Mouse (Mus musculus) heart, postnatal 0 days (tissue): ENCODE results near the gene Kat6b. TPM values are rescaled to one million over a fixed set of nuclear protein-coding genes. Genes with fewer than 3 reads are reported as not detected.
A peak's percentile ranks its signal among the peaks of the same experiment; 100 is the strongest.
"Not testable (repeated sequence)": the region's sequence is repeated elsewhere in the genome, so short reads cannot be mapped to it uniquely, and the experiment has no call there.

ENCODE experiments used
- ATAC-seq: fragments of 200-750 bp; cut with Nextera tagmentation; 2 replicates; pipeline ENCODE4 v1.8.0; 2017; ENCODE audit warnings: low read depth, moderate number of reproducible peaks, moderate library complexity; ENCODE audit not compliant: insufficient read depth
- DNase-seq: peaks from one replicate; pipeline ENCODE4 v3.0.0-alpha.2; 2016; ENCODE audit warnings: low spot score
- H3K27ac ChIP-seq: fragments of 300-500 bp; sonication (generic); 2 replicates; pipeline ENCODE4 v1.5.1; 2014; ENCODE audit warnings: low read depth, mild to moderate bottlenecking
- H3K27me3 ChIP-seq: fragments of 300-500 bp; sonication (generic); 2 replicates; pipeline ENCODE4 v1.6.1; 2014; ENCODE audit warnings: low read length, mixed read lengths; ENCODE audit not compliant: control insufficient read depth, insufficient read depth
- H3K36me3 ChIP-seq: fragments of 300-500 bp; sonication (generic); replicated peaks from 2 replicates; pipeline ENCODE4 v1.6.1; 2014; ENCODE audit warnings: low read length, mixed read lengths; ENCODE audit not compliant: control insufficient read depth, insufficient read depth
- H3K4me1 ChIP-seq: fragments of 300-500 bp; sonication (generic); 2 replicates; pipeline ENCODE4 v1.6.1; 2014; ENCODE audit warnings: antibody characterized with exemption; ENCODE audit not compliant: control insufficient read depth, insufficient read depth
- H3K4me2 ChIP-seq: fragments of 300-500 bp; sonication (generic); 2 replicates; pipeline ENCODE4 v1.6.1; 2014; ENCODE audit warnings: low read depth, mild to moderate bottlenecking, low read length, moderate library complexity
- H3K4me3 ChIP-seq: fragments of 300-500 bp; sonication (generic); 2 replicates; pipeline ENCODE4 v1.5.1; 2014; ENCODE audit warnings: low read depth, low read length
- H3K9ac ChIP-seq: fragments of 300-500 bp; sonication (generic); replicated peaks from 2 replicates; pipeline ENCODE4 v1.6.1; 2014; ENCODE audit warnings: low read depth, low read length, mixed read lengths
- H3K9me3 ChIP-seq: fragments of 300-500 bp; sonication (generic); replicated peaks from 2 replicates; pipeline ENCODE4 v1.6.1; 2016; ENCODE audit warnings: low read length; ENCODE audit not compliant: control insufficient read depth
- CTCF ChIP-seq: IDR thresholded peaks from 2 replicates; pipeline ENCODE4 v1.5.1; 2016; ENCODE audit warnings: antibody characterized with exemption, control low read depth, low read depth
- EP300 ChIP-seq: IDR thresholded peaks from 2 replicates; pipeline ENCODE4 v1.6.1; 2016; ENCODE audit warnings: antibody characterized with exemption, low read depth
- WGBS: fragments of 180-500 bp; shearing (Covaris S2); extraction: QIAGEN DNeasy Blood & Tissue Kit; methylation state at CpG from one replicate; pipeline ENCODE4 v1.1.7; 2014; 5-methylcytosine and 5-hydroxymethylcytosine counted together
- polyA plus RNA-seq: library from polyadenylated mRNA; unstranded; fragments of >200 nt; fragmentation: Nextera tagmentation; extraction: Ambion mirVana; gene quantifications from 2 replicates; pipeline ENCODE4 v1.2.1, GENCODE M21; 2015
- total RNA-seq: library from RNA; depleted of rRNA; stranded (reverse); fragments of >200 nt; gene quantifications from 2 replicates; pipeline ENCODE4 v1.2.3, GENCODE M21; 2014; ENCODE audit warnings: low replicate concordance

Kat6b gene
- total and polyA plus RNA-seq, 2 experiments from 2014 or later, result 5.4 to 52.9 TPM

DNA sequence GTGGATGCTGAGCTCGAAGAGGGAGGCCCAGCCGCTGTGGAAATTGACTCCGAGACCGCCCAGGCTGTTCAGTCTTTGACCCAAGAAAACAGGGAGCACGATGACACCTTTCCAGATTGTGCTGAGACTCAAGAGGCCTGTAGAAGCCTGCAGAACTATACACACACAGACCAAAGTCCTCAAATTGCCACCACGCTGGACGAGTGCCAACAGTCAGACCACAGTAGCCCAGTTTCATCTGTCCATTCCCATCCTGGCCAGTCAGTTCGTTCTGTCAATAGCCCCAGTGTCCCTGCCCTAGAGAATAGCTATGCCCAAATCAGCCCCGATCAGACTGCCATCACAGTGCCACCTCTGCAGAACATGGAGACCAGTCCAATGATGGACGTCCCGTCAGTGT, 188.0 kb downstream of the Kat6b start:
- H3K36me3 ChIP-seq, result peaks cover 58% of the 10 kb centered on the region
- no peak overlapping the region for H3K4me3 ChIP-seq
- H3K9me3 ChIP-seq, result no peaks in the 10 kb centered on the region
- TF ChIP-seq CTCF, result no peak
- TF ChIP-seq EP300, result no peak
- no peaks in the 10 kb centered on the region for H3K27me3 ChIP-seq
- no peak overlapping the region for H3K27ac ChIP-seq
- H3K9ac ChIP-seq, result no peak overlapping the region
- WGBS, result 82% methylated on average over 11 of the region's 11 CpGs
- peaks cover 8% of the 10 kb centered on the region; the same call in 1 of the 2 replicates for H3K4me1 ChIP-seq
- ATAC-seq (0 out of 2 replicates have a peak, but pooled peaks have one; percentile 11), DNase-seq (no peak)
- no peak overlapping the region for H3K4me2 ChIP-seq

DNA sequence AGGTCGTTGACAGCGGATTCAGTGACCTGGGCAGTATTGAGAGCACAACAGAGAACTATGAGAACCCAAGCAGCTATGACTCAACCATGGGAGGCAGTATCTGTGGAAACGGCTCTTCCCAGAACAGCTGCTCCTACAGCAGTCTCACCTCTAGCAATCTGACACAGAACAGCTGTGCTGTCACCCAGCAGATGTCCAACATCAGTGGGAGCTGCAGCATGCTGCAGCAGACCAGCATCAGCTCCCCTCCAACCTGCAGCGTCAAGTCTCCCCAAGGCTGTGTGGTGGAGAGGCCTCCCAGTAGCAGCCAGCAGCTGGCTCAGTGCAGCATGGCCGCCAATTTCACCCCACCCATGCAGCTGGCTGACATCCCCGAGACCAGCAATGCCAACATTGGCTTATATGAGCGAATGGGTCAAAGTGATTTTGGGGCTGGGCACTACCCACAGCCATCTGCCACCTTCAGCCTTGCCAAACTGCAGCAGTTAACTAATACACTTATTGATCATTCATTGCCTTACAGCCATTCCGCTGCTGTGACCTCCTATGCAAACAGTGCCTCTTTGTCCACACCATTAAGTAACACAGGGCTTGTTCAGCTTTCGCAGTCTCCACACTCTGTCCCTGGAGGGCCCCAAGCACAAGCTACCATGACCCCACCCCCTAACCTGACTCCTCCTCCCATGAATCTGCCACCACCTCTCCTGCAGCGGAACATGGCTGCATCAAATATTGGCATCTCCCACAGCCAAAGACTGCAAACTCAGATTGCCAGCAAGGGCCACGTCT, 188.6 kb downstream of the Kat6b start:
- Histone ChIP-seq H3K4me3 (no peak overlapping the region), H3K9ac (no peak overlapping the region), H3K36me3 (peaks cover 52% of the 10 kb centered on the region), H3K4me1 (peaks cover 8% of the 10 kb centered on the region; the same call in 1 of the 2 replicates), H3K4me2 (no peak overlapping the region), H3K27ac (no peak overlapping the region), H3K9me3 (no peaks in the 10 kb centered on the region), H3K27me3 (no peaks in the 10 kb centered on the region)
- 73% methylated on average over 11 of the region's 11 CpGs for WGBS
- TF ChIP-seq EP300 (no peak), CTCF (no peak)
- ATAC-seq (peak; percentile 39; the same call in 1 of the 2 replicates), DNase-seq (no peak)

DNA sequence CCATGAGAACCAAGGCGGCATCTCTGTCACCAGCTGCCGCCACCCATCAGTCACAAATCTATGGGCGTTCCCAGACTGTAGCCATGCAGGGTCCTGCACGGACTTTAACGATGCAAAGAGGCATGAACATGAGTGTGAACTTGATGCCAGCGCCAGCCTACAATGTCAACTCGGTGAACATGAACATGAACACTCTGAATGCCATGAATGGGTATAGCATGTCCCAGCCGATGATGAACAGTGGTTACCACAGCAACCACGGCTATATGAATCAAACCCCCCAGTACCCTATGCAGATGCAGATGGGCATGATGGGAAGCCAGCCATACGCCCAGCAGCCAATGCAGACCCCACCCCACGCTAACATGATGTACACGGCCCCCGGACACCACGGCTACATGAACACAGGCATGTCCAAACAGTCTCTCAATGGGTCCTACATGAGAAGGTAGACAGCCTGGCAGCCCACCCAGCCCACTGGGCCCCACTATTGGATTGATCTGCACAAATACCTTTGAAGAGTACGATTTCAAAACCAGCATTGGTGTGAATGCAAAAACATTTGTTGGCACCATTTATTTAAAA, 189.3 kb downstream of the Kat6b start:
- H3K9me3 ChIP-seq, H3K27ac ChIP-seq, H3K4me2 ChIP-seq, H3K9ac ChIP-seq, H3K27me3 ChIP-seq, H3K4me3 ChIP-seq, DNase-seq, ATAC-seq, H3K4me1 ChIP-seq: not testable (repeated sequence)
- peaks cover 45% of the 10 kb centered on the region for H3K36me3 ChIP-seq
- 90% methylated on average over 15 of the region's 15 CpGs for WGBS

DNA sequence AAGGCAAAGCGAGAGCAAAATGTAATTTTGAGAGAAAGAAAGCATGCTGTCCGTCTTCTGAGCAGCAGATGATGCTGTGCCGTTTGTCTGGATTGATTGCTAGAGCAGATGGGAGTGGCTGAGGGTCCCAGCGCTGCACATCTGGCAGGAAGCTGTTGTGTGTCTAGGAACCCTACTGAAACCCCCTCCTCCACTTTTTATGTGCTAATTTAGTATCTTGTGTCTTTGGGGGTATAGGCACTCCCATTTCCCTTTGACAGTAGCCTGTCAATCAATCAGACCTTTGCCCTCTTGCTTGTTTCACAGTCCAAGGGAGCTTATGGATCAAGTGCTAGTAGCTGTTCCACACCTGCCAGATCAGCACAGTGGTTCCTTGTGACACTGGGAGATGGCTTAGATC, 191.9 kb downstream of the Kat6b start:
- H3K4me3 ChIP-seq, result no peak overlapping the region
- WGBS, result 88% methylated on average over 4 of the region's 4 CpGs
- H3K4me2 ChIP-seq, result no peak overlapping the region
- ATAC-seq (no peak), DNase-seq (no peak)
- H3K27me3 ChIP-seq, result no peaks in the 10 kb centered on the region
- H3K4me1 ChIP-seq, result peaks cover 8% of the 10 kb centered on the region; the same call in 1 of the 2 replicates
- peaks cover 29% of the 10 kb centered on the region for H3K36me3 ChIP-seq
- H3K27ac ChIP-seq, result no peak overlapping the region
- no peak overlapping the region for H3K9ac ChIP-seq
- no peak for TF ChIP-seq EP300
- TF ChIP-seq CTCF, result no peak
- no peaks in the 10 kb centered on the region for H3K9me3 ChIP-seq

DNA sequence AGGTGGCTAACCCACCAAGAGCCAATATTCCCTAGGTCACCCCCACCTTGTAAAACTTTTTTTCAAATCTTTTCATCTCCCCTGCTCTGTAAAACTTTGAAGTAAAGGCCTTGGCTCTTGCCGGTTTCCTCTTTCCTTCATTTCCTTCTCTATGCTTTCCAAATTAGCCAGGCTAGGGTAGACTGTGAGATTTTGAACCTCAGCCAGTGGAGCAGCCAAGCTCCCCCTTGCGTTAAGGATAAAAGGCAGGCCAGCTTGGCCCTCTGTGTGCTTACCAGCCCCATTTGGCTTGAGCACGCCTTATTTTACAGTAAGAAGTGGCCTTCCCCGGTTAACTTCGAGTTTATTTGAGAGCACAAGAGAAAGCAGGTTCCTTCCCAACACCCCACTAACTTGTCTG, 193.2 kb downstream of the Kat6b start:
- H3K36me3 ChIP-seq, result peaks cover 16% of the 10 kb centered on the region
- no peaks in the 10 kb centered on the region for H3K9me3 ChIP-seq
- ATAC-seq (no peak), DNase-seq (no peak)
- H3K4me2 ChIP-seq, result no peak overlapping the region
- H3K27ac ChIP-seq, result no peak overlapping the region
- H3K4me3 ChIP-seq, result no peak overlapping the region
- H3K9ac ChIP-seq, result no peak overlapping the region
- H3K4me1 ChIP-seq, result peaks cover 8% of the 10 kb centered on the region; the same call in 1 of the 2 replicates
- H3K27me3 ChIP-seq, result no peaks in the 10 kb centered on the region
- 47% methylated on average over 5 of the region's 5 CpGs for WGBS
- TF ChIP-seq EP300 (no peak), CTCF (no peak)
